Mouse (Mus musculus) lung, postnatal 0 days (tissue): ENCODE measurements around the gene Pcdh9.

ENCODE experiments used
- CTCF ChIP-seq: IDR thresholded peaks from 2 replicates; pipeline ENCODE4 v1.5.1; 2016; ENCODE audit warnings: antibody characterized with exemption, mild to moderate bottlenecking
- EP300 ChIP-seq: IDR thresholded peaks from 2 replicates; pipeline ENCODE4 v1.6.1; 2016; ENCODE audit warnings: antibody characterized with exemption, mild to moderate bottlenecking, control low read depth

GRCm38 (mm10) chr14:93786234-93786633, 104.2 kb downstream of the Pcdh9 start:
- TF ChIP-seq EP300 (no peak), CTCF (no peak)
